Mouse (Mus musculus): ENCODE measurements around the gene Ksr1.

DNA sequence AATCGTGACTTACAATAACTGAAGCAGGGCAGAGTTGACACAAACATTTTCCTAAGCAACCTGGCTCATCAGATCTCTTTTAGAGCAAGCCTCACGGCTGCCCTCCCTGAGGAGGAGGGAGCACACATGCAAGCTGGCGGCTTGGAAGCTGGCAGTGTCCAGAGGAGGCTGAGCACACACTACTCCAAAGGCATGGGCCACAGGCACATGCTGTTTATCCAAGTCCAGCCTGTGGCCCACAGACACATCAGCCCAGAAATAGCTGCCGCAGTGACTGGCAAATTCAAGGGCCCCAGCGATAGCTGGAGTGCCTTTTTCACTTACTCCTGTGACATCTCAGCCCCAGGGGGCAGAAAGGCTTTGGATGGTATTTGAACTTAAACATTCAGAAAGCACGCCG lies 82.6 kb downstream of the Ksr1 start:
- TF ChIP-seq CTCF (IDR thresholded peaks at IDR 0.05; ENCODE audit: borderline replicate concordance, extremely low read depth, insufficient read depth, insufficient read length) (no peak), POLR2A (IDR thresholded peaks at IDR 0.05; ENCODE audit: borderline replicate concordance, extremely low read depth, insufficient read depth, insufficient read length, poor library complexity, severe bottlenecking) (no peak)

Data from brain, embryonic 14.5 days (tissue).